Mouse (Mus musculus): ENCODE results near the gene Olfr433. TPM values are rescaled to one million over a fixed set of nuclear protein-coding genes. Genes with fewer than 3 reads are reported as not detected.
"Not testable (repeated sequence)": the region's sequence is repeated elsewhere in the genome, so short reads cannot be mapped to it uniquely, and the experiment has no call there.

Olfr433 gene
- not detected in 2 replicates for polyA plus RNA-seq (2016; fragmentation: Nextera tagmentation; extraction: Ambion mirVana)

DNA sequence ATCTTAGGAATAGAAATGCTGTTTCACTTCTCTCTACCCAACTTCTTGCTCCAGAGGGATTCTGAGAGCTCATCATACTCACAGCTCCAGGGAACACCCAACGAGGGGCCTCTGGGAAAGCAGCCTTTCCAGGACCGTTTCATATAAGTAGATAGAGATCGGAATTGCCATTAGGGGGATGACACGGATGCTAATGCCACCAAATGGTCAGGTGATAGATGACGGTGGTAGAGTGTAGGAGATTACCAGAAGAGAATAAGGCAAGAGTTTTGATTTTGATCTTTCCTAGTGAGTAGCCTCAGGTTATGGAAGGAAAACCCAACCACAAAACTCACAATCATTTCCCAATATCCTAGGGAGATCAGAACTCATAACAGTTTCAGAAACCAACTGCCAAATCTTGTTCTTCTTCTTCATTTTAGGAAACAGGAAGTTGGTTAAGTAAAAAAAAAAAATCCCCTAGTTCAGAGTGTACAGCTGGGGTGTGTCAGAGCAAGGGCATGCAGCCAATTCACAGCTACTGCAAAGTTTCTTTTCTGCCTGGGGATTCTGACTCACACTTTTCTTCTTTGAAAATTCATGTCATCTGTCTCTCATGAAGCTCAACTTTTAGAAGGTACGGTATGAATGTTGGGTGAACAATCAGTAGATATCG lies at the start of gene Olfr433:
Olfr433 (plus strand) TSS at position 183 of the 655 bp plus-strand sequence.
- Histone ChIP-seq H3K27ac (replicated peaks) (no peak within 1 kb of the TSS), H3K4me1 (no peaks in the 10 kb centered on the region), H3K9me3 (no peaks in the 10 kb centered on the region), H3K36me3 (replicated peaks) (no peaks in the 10 kb centered on the region), H3K4me3 (no peak within 1 kb of the TSS), H3K27me3 (replicated peaks; ENCODE audit: low read depth, poor library complexity, severe bottlenecking) (no peaks in the 10 kb centered on the region)
- 87% methylated on average over 7 of the region's 7 CpGs for WGBS
- no peak for DNase-seq (ENCODE audit: low spot score)

GRCm38 (mm10) chr1:173995003-173995402 lies 45.5 kb upstream of the Olfr433 start:
- no peak for DNase-seq (ENCODE audit: low spot score)
- Histone ChIP-seq H3K4me3 (no peak overlapping the region), H3K4me1 (no peaks in the 10 kb centered on the region), H3K36me3 (replicated peaks) (no peaks in the 10 kb centered on the region), H3K27ac (replicated peaks) (no peak overlapping the region), H3K27me3 (replicated peaks; ENCODE audit: low read depth, poor library complexity, severe bottlenecking) (no peaks in the 10 kb centered on the region), H3K9me3 (no peaks in the 10 kb centered on the region)
- WGBS: 92% methylated on average over 4 of the region's 4 CpGs

- not testable (repeated sequence) for H3K27ac ChIP-seq (replicated peaks); H3K4me3 ChIP-seq; DNase-seq (ENCODE audit: low spot score); H3K9me3 ChIP-seq; H3K27me3 ChIP-seq (replicated peaks; ENCODE audit: low read depth, poor library complexity, severe bottlenecking); H3K36me3 ChIP-seq (replicated peaks); H3K4me1 ChIP-seq
- 81% methylated on average over 2 of the region's 3 CpGs for WGBS
Measured at GRCm38 (mm10) chr1:174004352-174005109, 36.0 kb upstream of the Olfr433 start.

DNA sequence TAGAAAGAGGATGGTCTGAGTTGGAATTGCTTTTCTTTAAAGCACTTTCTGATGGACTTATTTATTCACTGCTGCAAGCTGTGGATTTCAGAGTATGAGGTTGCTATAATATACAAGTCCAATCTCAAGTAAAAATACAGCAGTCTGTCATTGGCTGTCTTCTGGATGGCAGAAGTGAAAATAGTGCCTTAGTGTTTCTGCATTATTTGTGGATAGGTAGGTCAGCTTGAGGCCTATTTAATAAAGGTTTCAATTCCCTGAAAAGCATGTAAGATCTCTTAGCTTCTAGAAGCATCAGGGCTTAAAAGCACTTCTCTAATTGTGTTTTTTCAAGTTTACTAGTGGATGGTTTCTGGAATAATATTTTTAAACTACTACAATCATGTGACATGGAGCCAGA lies 33.5 kb upstream of the Olfr433 start:
- H3K27me3 ChIP-seq (replicated peaks; ENCODE audit: low read depth, poor library complexity, severe bottlenecking); DNase-seq (ENCODE audit: low spot score); H3K9me3 ChIP-seq; H3K4me1 ChIP-seq; H3K27ac ChIP-seq (replicated peaks); H3K36me3 ChIP-seq (replicated peaks); H3K4me3 ChIP-seq: not testable (repeated sequence)

- no peak within 1 kb of the TSS for H3K4me3 ChIP-seq
- H3K27me3 ChIP-seq (replicated peaks; ENCODE audit: low read depth, poor library complexity, severe bottlenecking): no peaks in the 10 kb centered on the region
- WGBS: 54% methylated on average over 1 of the region's 1 CpGs
- H3K4me1 ChIP-seq: no peaks in the 10 kb centered on the region
- H3K9me3 ChIP-seq: no peaks in the 10 kb centered on the region
- no peak within 1 kb of the TSS for H3K27ac ChIP-seq (replicated peaks)
- no peak for DNase-seq (ENCODE audit: low spot score)
- H3K36me3 ChIP-seq (replicated peaks): no peaks in the 10 kb centered on the region
Measured at GRCm38 (mm10) chr1:174031698-174032097, 8.8 kb upstream of the Olfr433 start, which contains the start of gene Ifi205. TSS of gene Ifi205 (minus strand) at chr1:174031810.

GRCm38 (mm10) chr1:174035841-174036240 lies 4.7 kb upstream of the Olfr433 start:
- H3K36me3 ChIP-seq (replicated peaks): no peaks in the 10 kb centered on the region
- 46% methylated on average over 4 of the region's 4 CpGs for WGBS
- no peak for DNase-seq (ENCODE audit: low spot score)
- H3K9me3 ChIP-seq: no peaks in the 10 kb centered on the region
- H3K4me1 ChIP-seq: no peaks in the 10 kb centered on the region
- no peak overlapping the region for H3K27ac ChIP-seq (replicated peaks)
- no peak overlapping the region for H3K4me3 ChIP-seq
- no peaks in the 10 kb centered on the region for H3K27me3 ChIP-seq (replicated peaks; ENCODE audit: low read depth, poor library complexity, severe bottlenecking)

DNA sequence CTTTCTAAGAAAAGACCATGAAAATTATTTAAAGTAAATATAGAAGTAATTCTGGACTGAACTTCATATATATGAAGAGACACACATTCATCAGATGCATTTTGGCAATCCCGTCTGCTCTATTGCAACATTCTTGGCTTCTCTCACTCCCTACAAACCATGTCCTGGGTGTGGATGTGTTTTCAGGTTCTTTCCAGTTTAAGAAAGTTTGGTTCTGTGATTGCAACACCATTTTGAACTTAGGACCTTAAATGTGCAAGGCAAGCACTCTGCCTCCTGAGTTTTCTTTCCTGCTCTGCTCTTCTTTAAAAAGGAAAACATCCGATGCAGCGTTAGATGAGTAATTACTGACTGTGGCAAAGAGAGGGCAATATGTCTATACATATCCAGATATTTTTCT lies 2.0 kb upstream of the Olfr433 start:
- Histone ChIP-seq H3K9me3 (no peaks in the 10 kb centered on the region), H3K4me1 (no peaks in the 10 kb centered on the region), H3K4me3 (no peak overlapping the region), H3K27me3 (replicated peaks; ENCODE audit: low read depth, poor library complexity, severe bottlenecking) (no peaks in the 10 kb centered on the region), H3K27ac (replicated peaks) (no peak overlapping the region), H3K36me3 (replicated peaks) (no peaks in the 10 kb centered on the region)
- 90% methylated on average over 3 of the region's 3 CpGs for WGBS
- no peak for DNase-seq (ENCODE audit: low spot score)

DNA sequence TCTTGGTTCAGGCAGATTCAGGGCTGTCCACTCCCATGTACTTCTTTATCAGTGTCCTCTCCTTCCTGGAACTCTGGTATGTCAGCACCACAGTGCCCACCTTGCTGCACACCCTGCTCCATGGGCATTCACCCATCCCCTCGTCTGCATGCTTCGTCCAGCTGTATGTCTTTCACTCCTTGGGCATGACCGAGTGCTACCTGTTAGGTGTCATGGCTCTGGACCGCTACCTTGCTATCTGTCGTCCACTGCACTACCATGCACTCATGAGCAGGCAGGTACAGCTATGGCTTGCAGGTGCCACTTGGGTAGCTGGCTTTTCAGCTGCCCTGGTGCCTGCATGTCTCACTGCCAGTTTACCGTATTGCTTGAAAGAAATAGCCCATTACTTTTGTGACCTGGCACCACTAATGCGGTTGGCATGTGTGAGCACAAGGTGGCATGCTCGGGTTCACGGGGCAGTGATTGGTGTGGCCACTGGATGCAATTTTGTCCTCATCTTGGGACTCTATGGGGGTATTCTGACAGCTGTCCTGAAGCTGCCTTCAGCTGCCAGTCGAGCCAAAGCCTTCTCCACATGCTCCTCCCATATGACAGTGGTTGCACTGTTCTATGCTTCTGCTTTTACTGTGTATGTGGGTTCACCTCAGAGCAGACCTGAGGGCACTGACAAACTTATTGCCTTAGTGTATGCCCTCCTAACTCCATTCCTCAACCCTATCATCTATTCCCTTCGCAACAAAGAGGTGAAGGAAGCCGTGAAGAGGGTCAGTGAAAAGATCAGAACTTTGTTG lies 1.8 kb downstream of the Olfr433 start:
- not testable (repeated sequence) for H3K4me3 ChIP-seq; H3K9me3 ChIP-seq; DNase-seq (ENCODE audit: low spot score); H3K36me3 ChIP-seq (replicated peaks); H3K27me3 ChIP-seq (replicated peaks; ENCODE audit: low read depth, poor library complexity, severe bottlenecking); H3K4me1 ChIP-seq; H3K27ac ChIP-seq (replicated peaks)
- whole genome bisulfite sequencing: 91% methylated on average over 12 of the region's 12 CpGs

GRCm38 (mm10) chr1:174044431-174044830 lies 3.9 kb downstream of the Olfr433 start:
- no peaks in the 10 kb centered on the region for H3K27me3 ChIP-seq (replicated peaks; ENCODE audit: low read depth, poor library complexity, severe bottlenecking)
- WGBS: 71% methylated on average over 2 of the region's 2 CpGs
- H3K27ac ChIP-seq (replicated peaks): no peak overlapping the region
- no peak for DNase-seq (ENCODE audit: low spot score)
- no peaks in the 10 kb centered on the region for H3K36me3 ChIP-seq (replicated peaks)
- no peaks in the 10 kb centered on the region for H3K4me1 ChIP-seq
- H3K4me3 ChIP-seq: no peak overlapping the region
- H3K9me3 ChIP-seq: no peaks in the 10 kb centered on the region

GRCm38 (mm10) chr1:174048227-174048626 lies 7.7 kb downstream of the Olfr433 start:
- H3K9me3 ChIP-seq; DNase-seq (ENCODE audit: low spot score); H3K4me3 ChIP-seq; H3K4me1 ChIP-seq; H3K36me3 ChIP-seq (replicated peaks); H3K27me3 ChIP-seq (replicated peaks; ENCODE audit: low read depth, poor library complexity, severe bottlenecking); H3K27ac ChIP-seq (replicated peaks): not testable (repeated sequence)
- WGBS: 87% methylated on average over 6 of the region's 6 CpGs

- H3K4me1 ChIP-seq: no peaks in the 10 kb centered on the region
- DNase-seq (ENCODE audit: low spot score): no peak
- H3K4me3 ChIP-seq: no peak within 1 kb of the TSS
- H3K27me3 ChIP-seq (replicated peaks; ENCODE audit: low read depth, poor library complexity, severe bottlenecking): no peaks in the 10 kb centered on the region
- no peaks in the 10 kb centered on the region for H3K9me3 ChIP-seq
- no peaks in the 10 kb centered on the region for H3K36me3 ChIP-seq (replicated peaks)
- WGBS: 72% methylated on average over 2 of the region's 2 CpGs
- H3K27ac ChIP-seq (replicated peaks): no peak within 1 kb of the TSS
Measured at GRCm38 (mm10) chr1:174048893-174049292, 8.4 kb downstream of the Olfr433 start, which contains the start of gene Olfr432. TSS of gene Olfr432 (plus strand) at chr1:174049205.

- WGBS: 82% methylated on average over 4 of the region's 4 CpGs
- H3K4me1 ChIP-seq; H3K4me3 ChIP-seq; H3K27me3 ChIP-seq (replicated peaks; ENCODE audit: low read depth, poor library complexity, severe bottlenecking); H3K36me3 ChIP-seq (replicated peaks); H3K9me3 ChIP-seq; H3K27ac ChIP-seq (replicated peaks); DNase-seq (ENCODE audit: low spot score): not testable (repeated sequence)
Measured at GRCm38 (mm10) chr1:174049357-174049756, 8.9 kb downstream of the Olfr433 start.

Measured in embryonic facial prominence, embryonic 10.5 days (tissue).